Mouse (Mus musculus) adrenal gland, postnatal 4 days (tissue): ENCODE measurements around the gene 1700022I11Rik. TPM values are rescaled to one million over a fixed set of nuclear protein-coding genes. Genes with fewer than 3 reads are reported as not detected.

ENCODE experiments used
- DNase-seq, 2 experiments: peaks; one replicate each; pipeline ENCODE4 v3.0.0; 2021 to 2022; ENCODE audit warnings: low spot score in 2 of 2, mixed read lengths in 2 of 2
- long read RNA-seq, 2 experiments: library from polyadenylated mRNA; stranded (forward); transcript quantifications; one replicate each; pipeline ENCODE4 v2.0.0; 2021
- total RNA-seq, 2 experiments: library from RNA; stranded (reverse); gene quantifications; 2 replicates each; pipeline ENCODE4 v1.2.3; 2021

Gene 1700022I11Rik
- not detected for total RNA-seq
- long read RNA-seq, experiment 1: 0 reads
- long read RNA-seq, experiment 2, partial matches to known transcripts: 0 of 2 reads
- long read RNA-seq, experiment 2, other reads (novel, unspliced or antisense): 2 of 2 reads

GRCm38 (mm10) chr4:42969304-42969703 lies at the start of gene 1700022I11Rik:
TSS of gene 1700022I11Rik (plus strand) at chr4:42969604.
- no peak for DNase-seq

GRCm38 (mm10) chr4:42920726-42921125 lies 48.7 kb upstream of the 1700022I11Rik start:
- no peak for DNase-seq

GRCm38 (mm10) chr4:42921536-42921935 lies 47.9 kb upstream of the 1700022I11Rik start:
- DNase-seq: no peak

GRCm38 (mm10) chr4:42922056-42922455 lies 47.3 kb upstream of the 1700022I11Rik start:
- DNase-seq: no peak

- DNase-seq: no peak
Measured at GRCm38 (mm10) chr4:42922461-42922860, 46.9 kb upstream of the 1700022I11Rik start.

- no peak for DNase-seq
Measured at GRCm38 (mm10) chr4:42924095-42924710, 45.2 kb upstream of the 1700022I11Rik start.

GRCm38 (mm10) chr4:42928209-42928608 lies 41.2 kb upstream of the 1700022I11Rik start:
- no peak for DNase-seq

- DNase-seq: no peak
Measured at GRCm38 (mm10) chr4:42928952-42929351, 40.5 kb upstream of the 1700022I11Rik start.

- no peak for DNase-seq
Measured at GRCm38 (mm10) chr4:42932229-42932969, 37.0 kb upstream of the 1700022I11Rik start.

GRCm38 (mm10) chr4:42933630-42934029 lies 35.8 kb upstream of the 1700022I11Rik start:
- DNase-seq: no peak

- DNase-seq: no peak
Measured at GRCm38 (mm10) chr4:42941396-42941795, 28.0 kb upstream of the 1700022I11Rik start.

- no peak for DNase-seq
Measured at GRCm38 (mm10) chr4:42943341-42943740, 26.1 kb upstream of the 1700022I11Rik start.

GRCm38 (mm10) chr4:42944185-42944584 lies 25.2 kb upstream of the 1700022I11Rik start:
- DNase-seq: no peak

- no peak for DNase-seq
Measured at GRCm38 (mm10) chr4:42945043-42945442, 24.4 kb upstream of the 1700022I11Rik start.

- DNase-seq: no peak
Measured at GRCm38 (mm10) chr4:42945445-42945844, 24.0 kb upstream of the 1700022I11Rik start.

- no peak for DNase-seq
Measured at GRCm38 (mm10) chr4:42945952-42946351, 23.5 kb upstream of the 1700022I11Rik start.

GRCm38 (mm10) chr4:42946733-42947290 lies 22.6 kb upstream of the 1700022I11Rik start:
- no peak for DNase-seq

- DNase-seq: no peak
Measured at GRCm38 (mm10) chr4:42948527-42948926, 20.9 kb upstream of the 1700022I11Rik start.

- DNase-seq: no peak
Measured at GRCm38 (mm10) chr4:42949051-42949675, 20.2 kb upstream of the 1700022I11Rik start.

- DNase-seq: peak; percentile 93 to 96
Measured at GRCm38 (mm10) chr4:42949676-42950051, 19.7 kb upstream of the 1700022I11Rik start, which contains the start of gene Dnajb5. TSS of gene Dnajb5 (plus strand) at chr4:42949814.

- DNase-seq: peak; percentile 63 to 73
Measured at GRCm38 (mm10) chr4:42950065-42950558, 19.3 kb upstream of the 1700022I11Rik start.
